ENCODE assay signal across 10 mouse cellular contexts in genomic region chr9:67965889-67966288, GRCm38 (mm10).
A peak's percentile ranks its signal among the peaks of the same experiment; 100 is the strongest.
DNase-seq lines count a peak whose midpoint lies in the region; ATAC-seq and TF ChIP-seq lines count a peak whose summit lies in the region.
"Had no signal": no experiment of that assay in that cellular context is flagged by ENCODE, and none has a peak within 500 bp of the region (broad histone marks: within the 10 kb centered on the region; RNA-seq: fewer than 3 reads in every experiment).

No protein-coding gene starts in this region.

- H3K27ac ChIP-seq in forebrain, embryonic 14.5 days (ENCODE audit: low read depth, low read length) = no peak overlapping the region
- no peak overlapping the region; the same call in 1 of the 2 replicates for H3K27ac ChIP-seq in midbrain, embryonic 12.5 days (replicated peaks)
- H3K27ac ChIP-seq in liver, postnatal 0 days (ENCODE audit: low read depth) = no peak overlapping the region
- no peak overlapping the region for H3K27ac ChIP-seq in heart, embryonic 12.5 days (ENCODE audit: poor library complexity, severe bottlenecking)
- H3K27ac ChIP-seq: liver, embryonic 12.5 days had no signal

- H3K36me3 ChIP-seq in forebrain, embryonic 14.5 days (ENCODE audit: control insufficient read depth, insufficient read depth, low read length) = peaks cover 16% of the 10 kb centered on the region; the same call in 1 of the 2 replicates
- H3K36me3 ChIP-seq in midbrain, embryonic 12.5 days = peaks cover 35% of the 10 kb centered on the region
- H3K36me3 ChIP-seq in liver, postnatal 0 days (replicated peaks; ENCODE audit: insufficient read depth, low read length) = peaks cover 51% of the 10 kb centered on the region
- peaks cover 58% of the 10 kb centered on the region for H3K36me3 ChIP-seq in heart, embryonic 12.5 days

- H3K27me3 ChIP-seq in forebrain, embryonic 14.5 days (replicated peaks; ENCODE audit: control insufficient read depth, insufficient read depth, low read length) = no peaks in the 10 kb centered on the region
- no peaks in the 10 kb centered on the region for H3K27me3 ChIP-seq in midbrain, embryonic 12.5 days
- no peaks in the 10 kb centered on the region for H3K27me3 ChIP-seq in liver, postnatal 0 days (ENCODE audit: insufficient read depth, low read length)
- H3K27me3 ChIP-seq in heart, embryonic 12.5 days (replicated peaks) = no peaks in the 10 kb centered on the region
- H3K27me3 ChIP-seq: liver, embryonic 12.5 days had no signal

- ATAC-seq in forebrain, embryonic 14.5 days = peak; percentile 52; the same call in 1 of the 2 replicates
- ATAC-seq in midbrain, embryonic 12.5 days (ENCODE audit: low FRiP score, low read depth) = no peak; the same call in 1 of the 2 replicates
- no peak for ATAC-seq in liver, postnatal 0 days
- no peak for ATAC-seq in heart, embryonic 12.5 days (ENCODE audit: insufficient number of reproducible peaks, low FRiP score)
- ATAC-seq: liver, embryonic 12.5 days had no signal

- no peaks in the 10 kb centered on the region for H3K4me1 ChIP-seq in forebrain, embryonic 14.5 days (ENCODE audit: control insufficient read depth, insufficient read depth, low read length)
- peaks cover 6% of the 10 kb centered on the region for H3K4me1 ChIP-seq in midbrain, embryonic 12.5 days
- peaks cover 5% of the 10 kb centered on the region; the same call in 1 of the 2 replicates for H3K4me1 ChIP-seq in liver, postnatal 0 days (ENCODE audit: insufficient read depth)
- H3K4me1 ChIP-seq in heart, embryonic 12.5 days (replicated peaks) = no peaks in the 10 kb centered on the region
- H3K4me1 ChIP-seq: liver, embryonic 12.5 days had no signal

- WGBS in forebrain, embryonic 14.5 days = 7% methylated on average over 14 of the region's 14 CpGs
- 46% methylated on average over 14 of the region's 14 CpGs for WGBS in midbrain, embryonic 12.5 days
- WGBS in liver, postnatal 0 days (ENCODE audit: insufficient replicate concordance) = 81% methylated on average over 14 of the region's 14 CpGs
- WGBS in heart, embryonic 12.5 days = 78% methylated on average over 14 of the region's 14 CpGs

- H3K9ac ChIP-seq in forebrain, embryonic 14.5 days (ENCODE audit: low read length) = no peak overlapping the region
- H3K9ac ChIP-seq in midbrain, embryonic 12.5 days (replicated peaks) = no peak overlapping the region
- no peak overlapping the region for H3K9ac ChIP-seq in liver, postnatal 0 days (replicated peaks)
- no peak overlapping the region for H3K9ac ChIP-seq in heart, embryonic 12.5 days
- H3K9ac ChIP-seq: liver, embryonic 12.5 days had no signal

- H3K9me3 ChIP-seq in forebrain, embryonic 14.5 days (replicated peaks; ENCODE audit: control insufficient read depth, low read length) = no peaks in the 10 kb centered on the region
- H3K9me3 ChIP-seq in midbrain, embryonic 12.5 days = no peaks in the 10 kb centered on the region
- no peaks in the 10 kb centered on the region for H3K9me3 ChIP-seq in liver, postnatal 0 days (ENCODE audit: low read length)
- H3K9me3 ChIP-seq in heart, embryonic 12.5 days (replicated peaks) = peaks cover 4% of the 10 kb centered on the region; the same call in 1 of the 2 replicates
- H3K9me3 ChIP-seq: liver, embryonic 12.5 days had no signal

- peak; percentile 26 for DNase-seq in kidney, postnatal 10 days
- DNase-seq in kidney, adult 11 months = no peak
- peak; percentile 66 for DNase-seq in forebrain, embryonic 14.5 days (ENCODE audit: low spot score)
- DNase-seq in retina, postnatal 1 day = peak; percentile 61
- DNase-seq in liver, postnatal 0 days = no peak
- DNase-seq: lung, postnatal 14 days had no signal

- TF ChIP-seq CTCF in liver, postnatal 0 days (IDR thresholded peaks at IDR 0.05; ENCODE audit: low read depth) = no peak

- H3K4me3 ChIP-seq in forebrain, embryonic 14.5 days (ENCODE audit: low read depth, low read length) = no peak overlapping the region
- H3K4me3 ChIP-seq in midbrain, embryonic 12.5 days = no peak overlapping the region
- no peak overlapping the region for H3K4me3 ChIP-seq in liver, postnatal 0 days (ENCODE audit: low read depth, low read length)
- H3K4me3 ChIP-seq in heart, embryonic 12.5 days = no peak overlapping the region
- H3K4me3 ChIP-seq: liver, embryonic 12.5 days; myocyte had no signal

- no peak overlapping the region for H3K4me2 ChIP-seq in forebrain, embryonic 14.5 days (ENCODE audit: low read length)
- H3K4me2 ChIP-seq in midbrain, embryonic 12.5 days (replicated peaks) = peak overlapping the region; percentile 15; the same call in 1 of the 2 replicates
- H3K4me2 ChIP-seq in liver, postnatal 0 days (ENCODE audit: low read depth, low read length) = no peak overlapping the region
- H3K4me2 ChIP-seq in heart, embryonic 12.5 days = no peak overlapping the region
- H3K4me2 ChIP-seq: liver, embryonic 12.5 days had no signal

- no peak for TF ChIP-seq EP300 in liver, postnatal 0 days (IDR thresholded peaks at IDR 0.05; ENCODE audit: low read depth)

Comparison
In these comparisons a context has a peak if more than half of its experiments do, and no peak if none do; other contexts are left out.
1. DNase-seq: peak in kidney, postnatal 10 days (single experiment), forebrain, embryonic 14.5 days (single experiment) and retina, postnatal 1 day (single experiment); none in kidney, adult 11 months (single experiment) and liver, postnatal 0 days (single experiment).